Mouse (Mus musculus): Measurements from ENCODE around the gene Gnao1. TPM values are rescaled to one million over a fixed set of nuclear protein-coding genes. Genes with fewer than 3 reads are reported as not detected.

Gnao1 gene
- polyA plus RNA-seq, 1 experiment from 2014 or later = 140 TPM

GRCm38 (mm10) chr8:93968293-93968692 lies 158.5 kb downstream of the Gnao1 start:
- peaks cover 77% of the 10 kb centered on the region for H3K36me3 ChIP-seq
- no peaks in the 10 kb centered on the region for H3K27me3 ChIP-seq
- no peak overlapping the region for H3K4me2 ChIP-seq (replicated peaks)
- H3K9me3 ChIP-seq = no peaks in the 10 kb centered on the region
- WGBS = 83% methylated on average over 6 of the region's 6 CpGs
- no peak; the same call in 1 of the 2 replicates for ATAC-seq
- no peak overlapping the region for H3K4me3 ChIP-seq (replicated peaks)
- H3K4me1 ChIP-seq (replicated peaks) = no peaks in the 10 kb centered on the region
- H3K27ac ChIP-seq = peak overlapping the region; percentile 51
- H3K9ac ChIP-seq (replicated peaks) = no peak overlapping the region

GRCm38 (mm10) chr8:93969626-93970340 lies 160.0 kb downstream of the Gnao1 start:
- no peak overlapping the region for H3K4me2 ChIP-seq (replicated peaks)
- no peaks in the 10 kb centered on the region for H3K4me1 ChIP-seq (replicated peaks)
- H3K36me3 ChIP-seq = peaks cover 77% of the 10 kb centered on the region
- WGBS = 80% methylated on average over 7 of the region's 7 CpGs
- ATAC-seq = no peak
- H3K9ac ChIP-seq (replicated peaks) = no peak overlapping the region
- no peak overlapping the region for H3K27ac ChIP-seq
- no peaks in the 10 kb centered on the region for H3K27me3 ChIP-seq
- H3K9me3 ChIP-seq = no peaks in the 10 kb centered on the region
- H3K4me3 ChIP-seq (replicated peaks) = no peak overlapping the region

DNA sequence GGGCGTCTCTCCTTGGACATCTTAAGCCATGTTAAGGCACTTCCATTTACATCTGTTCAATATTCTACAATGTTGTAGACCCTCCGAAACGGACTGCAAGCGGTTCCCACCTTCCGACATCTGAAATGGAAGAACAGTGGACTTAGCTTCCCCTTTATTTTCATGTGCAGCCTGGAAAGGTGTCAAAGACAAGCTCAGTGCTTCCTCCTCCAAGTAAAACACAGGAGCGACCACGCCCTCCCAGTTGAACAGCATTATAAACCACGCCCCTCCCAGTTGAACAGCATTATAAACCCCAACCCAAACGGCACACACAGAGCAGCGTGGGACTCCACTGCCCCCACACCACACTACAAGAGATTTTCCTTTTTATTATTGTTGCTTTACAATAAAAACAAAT lies 161.7 kb downstream of the Gnao1 start:
- ATAC-seq = no peak
- Histone ChIP-seq H3K9ac (replicated peaks) (no peak overlapping the region), H3K36me3 (peaks cover 76% of the 10 kb centered on the region), H3K9me3 (no peaks in the 10 kb centered on the region), H3K4me2 (replicated peaks) (no peak overlapping the region), H3K27ac (no peak overlapping the region), H3K4me1 (replicated peaks) (no peaks in the 10 kb centered on the region), H3K27me3 (no peaks in the 10 kb centered on the region), H3K4me3 (replicated peaks) (no peak overlapping the region)
- 96% methylated on average over 10 of the region's 10 CpGs for WGBS

DNA sequence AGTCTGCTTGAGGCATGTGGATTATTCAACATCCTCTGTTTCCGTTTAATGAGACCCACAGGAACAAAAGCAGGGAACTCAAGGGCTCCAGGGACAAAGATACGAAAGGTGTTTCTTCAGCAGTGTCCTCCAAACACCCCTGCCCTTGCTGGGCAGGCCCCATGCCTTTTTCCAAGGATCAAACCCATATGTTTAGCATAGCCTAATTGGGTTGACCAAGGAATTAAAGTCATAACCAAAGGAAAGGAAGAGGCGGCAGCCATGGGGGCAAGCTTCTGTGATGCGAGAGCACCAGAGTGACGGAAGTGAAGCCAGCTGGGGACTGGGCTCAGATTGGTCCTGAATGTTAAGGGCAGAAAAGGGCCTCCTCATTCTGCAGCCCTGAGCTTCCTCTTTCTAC lies 162.4 kb downstream of the Gnao1 start:
- no peak for ATAC-seq

GRCm38 (mm10) chr8:93972971-93973734 lies 163.4 kb downstream of the Gnao1 start:
- Histone ChIP-seq H3K9me3 (no peaks in the 10 kb centered on the region), H3K4me3 (replicated peaks) (no peak overlapping the region), H3K27ac (no peak overlapping the region; the same call in 1 of the 2 replicates), H3K27me3 (no peaks in the 10 kb centered on the region), H3K4me1 (replicated peaks) (no peaks in the 10 kb centered on the region), H3K36me3 (peaks cover 74% of the 10 kb centered on the region), H3K4me2 (replicated peaks) (no peak overlapping the region), H3K9ac (replicated peaks) (no peak overlapping the region)
- WGBS = 83% methylated on average over 14 of the region's 14 CpGs
- ATAC-seq = no peak

More for the DNA sequence above, 162.4 kb downstream of the Gnao1 start:
- Histone ChIP-seq H3K27me3 (no peaks in the 10 kb centered on the region), H3K9me3 (no peaks in the 10 kb centered on the region), H3K4me1 (replicated peaks) (no peaks in the 10 kb centered on the region), H3K36me3 (peaks cover 74% of the 10 kb centered on the region), H3K27ac (0 out of 2 replicates have a peak overlapping the region, but pooled peaks have one; percentile 8), H3K9ac (replicated peaks) (no peak overlapping the region), H3K4me2 (replicated peaks) (no peak overlapping the region), H3K4me3 (replicated peaks) (no peak overlapping the region)
- 78% methylated on average over 5 of the region's 5 CpGs for WGBS

DNA sequence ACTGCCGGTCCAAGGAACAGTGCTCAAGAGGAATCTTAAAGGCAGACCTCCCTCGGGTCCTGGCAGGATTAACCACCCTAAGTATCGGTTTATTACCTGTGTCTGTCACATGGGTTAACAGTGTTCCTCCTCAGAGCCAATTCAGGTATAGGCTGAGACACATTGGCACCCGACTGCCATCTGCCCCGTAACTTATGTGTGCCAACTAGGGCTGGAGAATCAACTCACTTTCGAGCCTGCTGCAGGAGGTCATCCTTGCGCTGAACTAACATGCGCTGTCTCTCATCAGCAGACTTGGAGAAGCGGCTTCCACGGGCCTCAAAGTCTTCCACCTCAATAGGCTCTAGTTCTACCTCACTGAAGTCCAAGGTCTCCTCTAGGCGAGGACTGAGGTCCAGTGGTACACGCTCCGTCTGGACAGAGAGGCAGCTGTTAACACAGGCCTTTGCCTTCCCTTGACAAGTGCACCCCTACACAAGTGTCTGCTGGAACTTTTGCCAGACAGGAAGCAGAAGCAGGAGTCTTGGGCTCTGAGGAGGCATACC lies 164.1 kb downstream of the Gnao1 start:
- no peak overlapping the region for H3K4me2 ChIP-seq (replicated peaks)
- no peak overlapping the region for H3K27ac ChIP-seq
- H3K36me3 ChIP-seq = peaks cover 79% of the 10 kb centered on the region
- H3K4me1 ChIP-seq (replicated peaks) = no peaks in the 10 kb centered on the region
- no peaks in the 10 kb centered on the region for H3K27me3 ChIP-seq
- no peak overlapping the region for H3K4me3 ChIP-seq (replicated peaks)
- H3K9me3 ChIP-seq = no peaks in the 10 kb centered on the region
- WGBS = 97% methylated on average over 13 of the region's 13 CpGs
- ATAC-seq = no peak
- no peak overlapping the region for H3K9ac ChIP-seq (replicated peaks)

DNA sequence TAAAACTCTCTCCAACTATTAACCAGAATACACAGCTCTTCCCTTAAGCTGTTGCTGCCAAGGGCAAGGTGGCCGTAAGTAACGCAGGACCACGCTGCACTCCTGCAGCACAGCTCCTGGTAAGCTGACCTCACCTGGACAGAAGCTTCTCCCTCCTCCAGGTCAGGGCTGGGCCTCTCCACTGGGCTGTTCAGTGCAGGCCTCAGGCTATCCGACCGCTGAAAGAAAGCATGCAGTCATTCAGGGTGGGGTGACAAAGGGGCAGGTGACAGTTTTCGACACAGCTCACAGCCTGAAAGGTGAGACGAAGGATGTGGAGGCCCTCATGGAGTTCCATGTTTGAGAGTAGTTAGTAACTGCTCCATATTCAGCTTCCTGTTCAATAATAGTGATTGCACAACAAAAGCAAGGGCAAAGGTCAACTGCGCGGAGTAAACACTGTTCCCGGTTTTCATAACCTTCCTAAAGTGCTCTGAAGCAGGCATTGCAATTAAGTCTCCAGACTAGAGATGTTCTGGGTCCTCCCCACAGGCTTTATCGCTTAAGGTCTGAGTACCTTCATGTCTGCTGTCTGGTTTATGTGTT lies 164.9 kb downstream of the Gnao1 start:
- Histone ChIP-seq H3K4me2 (replicated peaks) (no peak overlapping the region), H3K9ac (replicated peaks) (no peak overlapping the region), H3K9me3 (no peaks in the 10 kb centered on the region), H3K4me3 (replicated peaks) (no peak overlapping the region), H3K36me3 (peaks cover 86% of the 10 kb centered on the region), H3K27ac (no peak overlapping the region), H3K4me1 (replicated peaks) (no peaks in the 10 kb centered on the region), H3K27me3 (no peaks in the 10 kb centered on the region)
- ATAC-seq = no peak
- 92% methylated on average over 11 of the region's 11 CpGs for WGBS

DNA sequence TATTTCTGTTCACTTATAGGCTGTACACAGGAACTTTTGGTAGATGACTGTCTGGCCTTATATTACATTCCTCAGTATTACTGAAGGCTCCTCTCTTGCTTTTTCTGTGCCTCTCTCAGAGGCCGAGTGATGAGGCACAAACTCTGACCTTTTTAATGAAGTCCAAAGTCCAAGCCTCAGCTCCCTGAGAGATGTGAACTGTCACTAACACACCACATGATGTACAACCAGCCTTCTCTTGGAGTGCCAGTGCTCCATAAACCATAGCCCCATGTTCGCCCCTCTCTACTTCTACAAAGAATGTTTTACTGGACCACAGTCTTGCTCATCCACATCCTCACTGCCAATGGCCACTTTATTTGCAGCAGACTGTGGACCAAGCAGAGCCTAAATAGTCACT lies 165.6 kb downstream of the Gnao1 start:
- Histone ChIP-seq H3K9me3 (no peaks in the 10 kb centered on the region), H3K9ac (replicated peaks) (no peak overlapping the region), H3K36me3 (peaks cover 86% of the 10 kb centered on the region), H3K4me1 (replicated peaks) (no peaks in the 10 kb centered on the region), H3K4me3 (replicated peaks) (no peak overlapping the region), H3K27ac (no peak overlapping the region), H3K27me3 (no peaks in the 10 kb centered on the region), H3K4me2 (replicated peaks) (no peak overlapping the region)
- no peak for ATAC-seq
- WGBS = 94% methylated on average over 2 of the region's 2 CpGs

GRCm38 (mm10) chr8:93976446-93977211 lies 166.9 kb downstream of the Gnao1 start:
- Histone ChIP-seq H3K9ac (replicated peaks) (no peak overlapping the region), H3K4me3 (replicated peaks) (no peak overlapping the region), H3K27me3 (no peaks in the 10 kb centered on the region), H3K36me3 (peaks cover 92% of the 10 kb centered on the region), H3K4me2 (replicated peaks) (no peak overlapping the region), H3K27ac (no peak overlapping the region), H3K9me3 (no peaks in the 10 kb centered on the region), H3K4me1 (replicated peaks) (no peaks in the 10 kb centered on the region)
- no peak for ATAC-seq
- WGBS = 94% methylated on average over 6 of the region's 6 CpGs

GRCm38 (mm10) chr8:93980141-93980540 lies 170.4 kb downstream of the Gnao1 start:
- no peaks in the 10 kb centered on the region for H3K4me1 ChIP-seq (replicated peaks)
- ATAC-seq = no peak
- no peak overlapping the region for H3K9ac ChIP-seq (replicated peaks)
- no peak overlapping the region for H3K4me3 ChIP-seq (replicated peaks)
- no peak overlapping the region for H3K4me2 ChIP-seq (replicated peaks)
- H3K36me3 ChIP-seq = peaks cover 95% of the 10 kb centered on the region
- H3K9me3 ChIP-seq = no peaks in the 10 kb centered on the region
- no peaks in the 10 kb centered on the region for H3K27me3 ChIP-seq
- H3K27ac ChIP-seq = no peak overlapping the region
- 96% methylated on average over 4 of the region's 4 CpGs for WGBS

DNA sequence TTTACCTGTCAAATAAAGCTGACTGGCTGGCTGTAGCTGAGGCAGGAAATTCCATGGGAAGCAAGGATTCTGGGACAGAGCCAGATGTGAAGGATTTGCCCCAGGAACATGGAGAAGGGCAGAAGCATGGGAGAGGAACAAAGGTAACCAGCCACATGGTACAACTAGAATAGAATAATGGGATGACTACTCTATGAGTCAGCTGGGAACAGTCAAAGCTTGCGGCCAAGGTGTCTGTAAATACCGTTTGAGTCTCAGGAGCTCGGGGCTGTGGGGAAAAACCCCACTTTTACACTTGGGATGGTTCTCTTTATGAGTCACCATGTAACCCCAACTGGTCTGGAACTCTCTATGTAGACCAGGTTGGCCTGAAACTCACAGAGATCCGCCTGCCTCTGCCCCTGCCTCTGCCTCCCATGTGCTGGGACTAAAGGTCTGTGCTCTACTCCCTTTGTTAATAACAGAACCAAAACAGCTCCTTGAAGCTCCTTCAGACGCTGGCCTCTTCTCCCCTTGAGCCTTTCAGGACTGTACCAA lies 172.0 kb downstream of the Gnao1 start:
- Histone ChIP-seq H3K27me3 (no peaks in the 10 kb centered on the region), H3K4me2 (replicated peaks) (no peak overlapping the region), H3K27ac (no peak overlapping the region), H3K4me1 (replicated peaks) (no peaks in the 10 kb centered on the region), H3K9ac (replicated peaks) (no peak overlapping the region), H3K4me3 (replicated peaks) (no peak overlapping the region), H3K36me3 (peaks cover 94% of the 10 kb centered on the region), H3K9me3 (no peaks in the 10 kb centered on the region)
- 95% methylated on average over 5 of the region's 5 CpGs for WGBS
- no peak for ATAC-seq
